Mouse (Mus musculus) heart, adult 2 months (tissue): ENCODE results near the gene Eif3b.

Experiments
- CTCF ChIP-seq: fragments of 200-600 bp; IDR thresholded peaks from 2 replicates; pipeline ENCODE4 v1.8.1; 2022; ENCODE audit warnings: antibody characterized with exemption, mild to moderate bottlenecking, moderate library complexity
- EP300 ChIP-seq: fragments of 200-500 bp; IDR thresholded peaks from 2 replicates; pipeline ENCODE4 v1.6.1; 2011; ENCODE audit warnings: low read depth, low read length, control low read depth; ENCODE audit not compliant: insufficient read depth
- POLR2A ChIP-seq: fragments of 200-500 bp; IDR thresholded peaks from 2 replicates; pipeline ENCODE4 v1.6.1; 2011; ENCODE audit warnings: mild to moderate bottlenecking, low read depth, low read length, control low read depth; ENCODE audit not compliant: insufficient read depth

GRCm38 (mm10) chr5:140455466-140455865 lies 36.3 kb downstream of the Eif3b start:
- TF ChIP-seq CTCF (no peak), EP300 (no peak), POLR2A (no peak)
